Mouse (Mus musculus) brain, embryonic 14.5 days (tissue): ENCODE data around the gene Ppp1r8.

Experiments
- CTCF ChIP-seq: fragments of 200-500 bp; IDR thresholded peaks from 2 replicates; pipeline ENCODE4 v1.5.1; 2012; ENCODE audit warnings: inconsistent platforms, mild to moderate bottlenecking, moderate library complexity, borderline replicate concordance; ENCODE audit not compliant: insufficient read depth, insufficient read length; ENCODE audit errors: extremely low read depth
- POLR2A ChIP-seq: fragments of 200-500 bp; IDR thresholded peaks from 2 replicates; pipeline ENCODE4 v1.6.1; 2012; ENCODE audit warnings: mild to moderate bottlenecking, inconsistent platforms, borderline replicate concordance; ENCODE audit not compliant: poor library complexity, insufficient read depth, insufficient read length, severe bottlenecking; ENCODE audit errors: extremely low read depth

DNA sequence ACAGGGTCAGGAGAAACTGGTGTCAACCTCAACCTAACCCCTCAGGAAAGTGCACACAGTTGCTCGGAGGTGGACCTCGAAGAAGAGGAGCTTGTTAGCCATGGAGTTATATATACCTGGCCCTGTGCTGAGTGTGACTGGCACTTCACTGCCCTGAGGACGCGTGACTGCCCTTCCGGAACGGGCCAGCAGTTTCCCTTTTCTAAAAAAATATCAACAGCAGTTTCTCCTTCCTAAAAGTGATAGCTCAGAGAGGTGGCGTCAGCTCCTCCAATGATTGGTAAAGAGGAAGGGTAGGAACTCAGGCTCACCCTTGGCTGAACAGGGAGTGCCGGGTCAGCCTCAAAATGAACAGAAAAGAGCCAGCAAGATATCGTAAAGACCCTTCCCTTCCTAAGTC lies 48.9 kb downstream of the Ppp1r8 start:
- TF ChIP-seq CTCF (no peak), POLR2A (no peak)
